Mouse (Mus musculus): ENCODE measurements around the gene Cxcr2.

- TF ChIP-seq POLR2A (IDR thresholded peaks at IDR 0.05; ENCODE audit: borderline replicate concordance, low read depth, low read length), result no peak
- TF ChIP-seq CTCF (IDR thresholded peaks at IDR 0.05; ENCODE audit: low read depth, low read length), result no peak
Measured at GRCm38 (mm10) chr1:74206642-74207041, 52.9 kb downstream of the Cxcr2 start.
